Mouse (Mus musculus): ENCODE measurements around the gene Epha2. TPM values are rescaled to one million over a fixed set of nuclear protein-coding genes. Genes with fewer than 3 reads are reported as not detected.

Gene Epha2
- polyA plus RNA-seq, 1 experiment from 2014 or later = 3.0 TPM

DNA sequence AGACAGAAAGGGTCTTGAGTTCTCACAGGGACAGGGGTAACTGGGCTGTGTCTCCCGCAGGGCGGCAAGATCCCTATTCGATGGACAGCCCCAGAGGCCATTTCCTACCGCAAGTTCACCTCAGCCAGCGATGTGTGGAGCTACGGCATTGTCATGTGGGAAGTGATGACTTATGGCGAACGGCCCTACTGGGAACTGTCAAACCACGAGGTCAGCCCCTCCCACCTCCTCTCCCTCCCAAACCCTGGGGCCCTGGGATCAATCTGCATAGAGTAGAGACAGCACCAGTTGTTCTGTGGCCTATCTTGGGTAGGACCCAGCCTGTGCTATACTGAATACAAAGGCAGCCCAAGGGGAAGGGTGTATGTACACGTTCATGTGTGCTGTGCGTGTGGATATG lies 21.5 kb downstream of the Epha2 start:
- no peaks in the 10 kb centered on the region for H3K27me3 ChIP-seq (replicated peaks)
- H3K36me3 ChIP-seq = peaks cover 10% of the 10 kb centered on the region; the same call in 1 of the 2 replicates
- H3K4me2 ChIP-seq (replicated peaks) = no peak overlapping the region
- H3K9ac ChIP-seq = no peak overlapping the region
- WGBS = 81% methylated on average over 11 of the region's 11 CpGs
- H3K9me3 ChIP-seq = no peaks in the 10 kb centered on the region
- ATAC-seq (ENCODE audit: low FRiP score, low read depth) = no peak
- no peak overlapping the region for H3K4me3 ChIP-seq
- H3K4me1 ChIP-seq = no peaks in the 10 kb centered on the region
- H3K27ac ChIP-seq = no peak overlapping the region

DNA sequence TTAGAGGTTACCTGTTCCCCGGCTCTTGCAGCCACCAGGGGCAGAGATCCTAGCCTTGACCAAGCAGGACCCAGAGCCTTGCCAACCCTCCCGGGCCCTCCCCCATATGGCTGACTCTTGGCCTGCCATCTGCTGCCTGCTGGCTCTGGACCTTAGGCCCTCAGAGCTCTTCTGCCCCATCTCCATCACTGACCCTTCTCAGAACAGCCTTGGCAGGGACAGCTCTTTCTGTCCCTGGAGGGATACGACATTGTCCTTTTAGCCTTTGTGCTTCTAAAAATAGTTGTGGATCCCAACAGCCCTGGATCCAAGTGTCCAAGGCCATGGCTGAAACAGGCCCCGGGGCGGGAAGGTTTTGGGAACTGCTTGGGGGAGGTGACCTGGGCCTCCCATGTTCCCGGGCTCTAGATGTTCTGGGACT lies 23.7 kb downstream of the Epha2 start:
- ATAC-seq (ENCODE audit: low FRiP score, low read depth) = no peak
- Histone ChIP-seq H3K27ac (no peak overlapping the region), H3K4me2 (replicated peaks) (no peak overlapping the region), H3K9ac (no peak overlapping the region), H3K4me1 (no peaks in the 10 kb centered on the region), H3K27me3 (replicated peaks) (no peaks in the 10 kb centered on the region), H3K9me3 (no peaks in the 10 kb centered on the region), H3K4me3 (no peak overlapping the region), H3K36me3 (peaks cover 10% of the 10 kb centered on the region; the same call in 1 of the 2 replicates)
- WGBS = 92% methylated on average over 6 of the region's 6 CpGs

DNA sequence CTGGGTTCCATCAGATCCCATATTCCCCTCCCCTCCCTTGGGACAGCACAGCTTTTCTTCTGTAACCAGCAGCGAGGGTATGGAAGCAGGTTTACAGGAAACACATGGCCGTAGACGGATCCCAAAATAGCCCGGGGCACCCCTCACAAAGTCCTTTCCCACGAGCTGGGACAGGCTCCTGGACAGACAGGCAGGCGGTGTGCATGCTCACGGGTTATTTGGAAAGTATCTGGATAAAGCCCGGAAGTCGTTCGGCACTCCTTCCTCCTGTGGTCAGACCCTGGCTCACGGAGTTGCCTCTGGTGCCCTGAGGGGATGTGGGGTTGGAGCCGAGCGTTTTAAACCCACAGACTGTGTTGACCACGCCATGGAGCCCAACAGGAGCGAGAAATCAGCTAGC lies 24.6 kb downstream of the Epha2 start:
- Histone ChIP-seq H3K36me3 (peaks cover 10% of the 10 kb centered on the region; the same call in 1 of the 2 replicates), H3K4me2 (replicated peaks) (no peak overlapping the region), H3K4me1 (no peaks in the 10 kb centered on the region), H3K9me3 (no peaks in the 10 kb centered on the region), H3K9ac (no peak overlapping the region), H3K27ac (no peak overlapping the region), H3K27me3 (replicated peaks) (no peaks in the 10 kb centered on the region), H3K4me3 (no peak overlapping the region)
- WGBS = 83% methylated on average over 15 of the region's 15 CpGs
- no peak for ATAC-seq (ENCODE audit: low FRiP score, low read depth)

DNA sequence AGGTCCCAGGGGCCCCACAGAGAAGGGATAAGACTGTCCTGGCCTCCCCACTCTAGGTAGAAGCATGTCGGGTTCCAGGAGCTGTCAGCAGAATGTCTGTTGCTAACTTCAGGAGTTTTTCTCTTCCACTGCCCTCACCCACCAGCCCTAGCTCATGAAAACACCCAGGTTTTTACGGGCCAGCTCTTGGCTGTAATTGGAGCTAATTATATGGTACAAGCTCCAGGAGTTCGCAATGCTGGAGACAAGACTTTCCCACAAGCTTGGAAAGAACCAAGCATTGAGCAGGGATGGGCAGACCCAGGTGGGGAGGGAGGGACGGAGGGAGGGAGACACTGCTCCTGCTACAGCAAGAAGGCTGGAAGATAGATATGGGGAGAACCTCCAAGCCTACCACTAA lies 26.0 kb downstream of the Epha2 start:
- ATAC-seq (ENCODE audit: low FRiP score, low read depth) = no peak
- peaks cover 3% of the 10 kb centered on the region; the same call in 1 of the 2 replicates for H3K36me3 ChIP-seq

DNA sequence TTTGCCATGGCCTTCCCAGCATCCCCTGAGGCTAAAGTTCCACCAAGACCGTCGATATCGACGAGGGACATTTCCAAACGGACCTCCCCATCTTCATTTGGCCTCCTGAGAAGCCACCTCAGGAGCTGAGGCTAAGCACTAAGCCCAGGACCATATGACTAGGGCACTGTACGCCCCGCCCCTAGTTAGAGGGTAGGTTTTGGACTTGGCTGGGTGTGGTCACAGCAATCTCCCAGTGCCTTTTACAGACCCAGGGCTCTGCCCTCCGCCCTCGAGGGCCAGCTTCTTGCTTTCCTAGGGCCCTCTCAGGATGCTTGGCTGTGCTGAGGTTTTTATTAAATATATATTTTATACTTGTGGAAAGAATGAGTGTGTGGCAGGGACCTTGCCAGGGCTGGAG lies 27.7 kb downstream of the Epha2 start:
- H3K4me2 ChIP-seq (replicated peaks) = no peak overlapping the region
- no peak overlapping the region for H3K27ac ChIP-seq
- no peaks in the 10 kb centered on the region for H3K27me3 ChIP-seq (replicated peaks)
- WGBS = 84% methylated on average over 9 of the region's 9 CpGs
- H3K4me1 ChIP-seq = no peaks in the 10 kb centered on the region
- ATAC-seq (ENCODE audit: low FRiP score, low read depth) = no peak
- no peak overlapping the region for H3K4me3 ChIP-seq
- no peaks in the 10 kb centered on the region for H3K36me3 ChIP-seq
- H3K9me3 ChIP-seq = no peaks in the 10 kb centered on the region
- no peak overlapping the region for H3K9ac ChIP-seq

More for the DNA sequence above, 26.0 kb downstream of the Epha2 start:
- H3K27ac ChIP-seq = no peak overlapping the region
- no peak overlapping the region for H3K9ac ChIP-seq
- WGBS = 63% methylated on average over 4 of the region's 4 CpGs
- H3K4me2 ChIP-seq (replicated peaks) = no peak overlapping the region
- H3K27me3 ChIP-seq (replicated peaks) = no peaks in the 10 kb centered on the region
- no peaks in the 10 kb centered on the region for H3K9me3 ChIP-seq
- H3K4me3 ChIP-seq = no peak overlapping the region
- H3K4me1 ChIP-seq = no peaks in the 10 kb centered on the region

DNA sequence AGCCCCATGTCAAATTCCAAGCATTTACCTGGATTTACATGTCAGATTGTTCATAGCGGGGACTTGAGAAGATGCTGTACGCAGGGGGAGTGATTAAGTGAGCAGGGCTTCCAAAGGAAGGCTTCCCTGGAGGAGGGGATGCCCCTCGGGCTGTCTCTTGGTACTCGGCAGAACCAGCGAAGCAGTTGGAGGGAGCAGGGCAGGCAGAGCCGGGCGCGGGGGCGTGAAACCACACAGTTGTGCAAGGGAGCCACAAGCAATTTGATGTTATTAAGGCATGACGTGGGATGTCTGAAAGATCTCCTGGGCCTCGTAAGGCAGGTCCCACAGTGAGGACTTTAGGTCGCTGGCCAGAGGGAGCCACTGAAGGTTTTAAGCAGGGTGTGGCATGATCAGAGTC lies 28.9 kb downstream of the Epha2 start:
- Histone ChIP-seq H3K4me2 (replicated peaks) (no peak overlapping the region), H3K4me3 (no peak overlapping the region), H3K9ac (no peak overlapping the region), H3K36me3 (no peaks in the 10 kb centered on the region), H3K9me3 (no peaks in the 10 kb centered on the region), H3K4me1 (peaks cover 6% of the 10 kb centered on the region), H3K27me3 (replicated peaks) (no peaks in the 10 kb centered on the region), H3K27ac (no peak overlapping the region)
- 65% methylated on average over 12 of the region's 12 CpGs for WGBS
- ATAC-seq (ENCODE audit: low FRiP score, low read depth) = no peak

DNA sequence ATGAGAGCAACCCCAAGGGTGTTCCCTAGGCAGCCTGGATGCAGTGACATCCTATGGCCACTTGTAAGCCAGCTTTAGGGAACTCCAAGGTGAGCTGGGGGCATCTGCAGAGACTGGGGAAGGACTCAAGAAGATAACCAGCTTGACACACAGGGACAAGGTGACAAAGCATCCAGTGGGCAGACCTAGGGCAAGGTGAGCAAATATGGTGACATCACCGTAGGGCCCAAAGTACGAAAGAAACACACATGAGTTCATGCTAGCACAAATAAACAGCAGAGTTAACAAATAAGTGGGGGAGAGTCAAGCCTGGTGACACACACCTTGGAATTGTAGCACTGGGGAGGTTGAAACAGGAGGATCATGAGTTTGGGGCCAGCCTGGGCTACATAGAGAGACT lies 30.4 kb downstream of the Epha2 start:
- Histone ChIP-seq H3K36me3 (no peaks in the 10 kb centered on the region), H3K9ac (no peak overlapping the region), H3K4me1 (peaks cover 21% of the 10 kb centered on the region), H3K4me2 (replicated peaks) (no peak overlapping the region), H3K9me3 (no peaks in the 10 kb centered on the region), H3K27ac (no peak overlapping the region), H3K4me3 (no peak overlapping the region), H3K27me3 (replicated peaks) (no peaks in the 10 kb centered on the region)
- 95% methylated on average over 2 of the region's 2 CpGs for WGBS
- no peak for ATAC-seq (ENCODE audit: low FRiP score, low read depth)

DNA sequence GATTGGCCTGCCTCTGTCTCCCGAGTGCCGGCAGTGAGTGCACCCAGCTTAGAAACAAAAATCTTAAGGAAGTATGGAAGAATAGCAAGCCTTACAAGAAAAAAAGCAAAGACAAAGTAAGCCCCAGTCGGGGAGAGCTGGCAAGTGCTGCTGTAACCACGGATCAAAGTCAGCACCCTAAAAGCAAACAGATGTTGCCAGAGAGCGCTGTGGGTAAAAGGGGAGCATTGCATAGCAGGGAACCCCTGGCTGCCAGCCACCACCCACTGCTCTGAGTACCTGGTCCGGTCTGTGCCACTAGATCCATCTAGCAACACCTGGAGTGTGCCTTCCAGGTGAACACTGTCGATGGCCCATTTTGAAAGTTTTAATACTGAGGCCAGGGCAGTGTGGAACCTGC lies 31.2 kb downstream of the Epha2 start:
- Histone ChIP-seq H3K4me3 (no peak overlapping the region), H3K4me2 (replicated peaks) (no peak overlapping the region), H3K36me3 (no peaks in the 10 kb centered on the region), H3K27me3 (replicated peaks) (no peaks in the 10 kb centered on the region), H3K9me3 (no peaks in the 10 kb centered on the region), H3K9ac (no peak overlapping the region), H3K4me1 (peaks cover 21% of the 10 kb centered on the region), H3K27ac (no peak overlapping the region)
- WGBS = 87% methylated on average over 7 of the region's 7 CpGs
- no peak for ATAC-seq (ENCODE audit: low FRiP score, low read depth)

DNA sequence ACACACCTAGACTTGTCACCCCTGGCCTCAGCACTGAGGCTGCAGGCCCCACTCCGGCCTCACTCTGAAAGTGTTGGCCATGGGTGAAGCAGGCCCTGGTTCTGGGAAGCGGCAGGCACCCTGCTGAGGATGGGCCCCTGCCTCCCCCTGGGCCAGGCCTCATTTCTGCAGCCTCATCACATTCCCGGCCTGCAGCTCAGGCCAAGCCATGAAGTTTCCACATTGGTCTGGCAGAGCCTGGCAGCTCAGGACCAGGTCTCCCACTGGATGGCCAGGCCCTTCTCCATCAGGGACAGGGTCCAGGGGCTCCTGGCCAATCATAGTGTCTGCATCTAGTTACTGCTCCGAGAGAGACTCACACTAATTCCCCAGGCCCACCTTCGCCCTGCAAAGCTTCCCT lies 33.7 kb downstream of the Epha2 start:
- Histone ChIP-seq H3K9me3 (no peaks in the 10 kb centered on the region), H3K4me2 (replicated peaks) (no peak overlapping the region; the same call in 1 of the 2 replicates), H3K9ac (0 out of 2 replicates have a peak overlapping the region, but pooled peaks have one; percentile 35), H3K4me3 (no peak overlapping the region), H3K27ac (no peak overlapping the region; the same call in 1 of the 2 replicates), H3K36me3 (no peaks in the 10 kb centered on the region), H3K27me3 (replicated peaks) (no peaks in the 10 kb centered on the region; the same call in 1 of the 2 replicates), H3K4me1 (peaks cover 43% of the 10 kb centered on the region)
- no peak for ATAC-seq (ENCODE audit: low FRiP score, low read depth)
- WGBS = 37% methylated on average over 5 of the region's 5 CpGs

DNA sequence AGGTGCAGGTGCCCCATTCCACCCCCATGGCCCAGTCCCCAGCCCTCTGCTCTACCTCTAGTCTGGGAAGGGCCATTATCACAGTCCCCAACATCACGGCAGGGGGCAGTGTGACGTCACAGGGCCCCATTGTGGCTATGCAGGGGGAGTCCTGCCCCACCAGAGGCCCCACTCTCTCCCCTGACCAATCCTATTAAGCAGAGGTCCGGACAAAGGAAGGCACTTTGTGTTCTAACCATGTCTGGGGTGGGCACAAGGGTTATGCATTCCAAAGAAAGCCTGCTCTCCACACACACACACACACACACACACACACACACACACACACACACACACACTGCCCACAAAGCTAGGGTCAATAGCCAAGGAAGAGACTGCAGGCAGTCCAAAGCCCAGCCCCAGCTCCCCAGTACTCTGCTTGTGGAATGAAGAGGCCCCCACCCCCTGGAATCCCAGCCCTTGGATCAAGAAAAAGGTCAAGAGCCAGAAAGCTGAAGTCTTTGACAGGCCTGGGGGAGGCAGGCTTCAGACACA lies 34.3 kb downstream of the Epha2 start:
- peak; percentile 83 for ATAC-seq (ENCODE audit: low FRiP score, low read depth)
- Histone ChIP-seq H3K27me3 (replicated peaks) (no peaks in the 10 kb centered on the region; the same call in 1 of the 2 replicates), H3K27ac (no peak overlapping the region; the same call in 1 of the 2 replicates), H3K4me3 (no peak overlapping the region), H3K9ac (0 out of 2 replicates have a peak overlapping the region, but pooled peaks have one; percentile 35), H3K36me3 (no peaks in the 10 kb centered on the region), H3K4me2 (replicated peaks) (peak overlapping the region; percentile 2; the same call in 1 of the 2 replicates), H3K9me3 (no peaks in the 10 kb centered on the region), H3K4me1 (peaks cover 43% of the 10 kb centered on the region)
- 13% methylated on average over 3 of the region's 3 CpGs for WGBS

DNA sequence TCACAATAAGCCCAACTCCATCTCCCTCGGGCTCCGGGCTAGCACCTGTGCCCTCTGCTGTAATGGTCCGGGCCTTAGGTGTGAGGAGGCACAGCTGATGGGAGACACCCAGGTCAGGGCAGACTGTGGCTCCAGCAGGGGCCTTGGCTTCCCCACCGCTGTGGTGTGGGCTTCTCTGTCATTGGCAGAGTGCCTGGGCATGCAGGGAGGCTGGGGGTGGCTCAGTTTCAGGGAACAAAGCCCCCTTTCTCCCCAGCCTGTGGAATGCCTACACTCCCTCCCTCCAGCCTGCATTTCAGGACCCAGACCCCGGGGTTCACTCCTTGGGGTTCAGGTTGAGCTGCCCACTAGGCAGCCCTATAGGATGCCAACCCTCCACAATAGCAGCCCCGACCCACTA lies 35.2 kb downstream of the Epha2 start:
- Histone ChIP-seq H3K9ac (no peak overlapping the region), H3K4me3 (no peak overlapping the region), H3K4me1 (peaks cover 43% of the 10 kb centered on the region), H3K36me3 (no peaks in the 10 kb centered on the region), H3K4me2 (replicated peaks) (no peak overlapping the region), H3K27me3 (replicated peaks) (no peaks in the 10 kb centered on the region; the same call in 1 of the 2 replicates), H3K27ac (0 out of 2 replicates have a peak overlapping the region, but pooled peaks have one; percentile 15), H3K9me3 (no peaks in the 10 kb centered on the region)
- peak; percentile 18; the same call in 1 of the 2 replicates for ATAC-seq (ENCODE audit: low FRiP score, low read depth)
- 60% methylated on average over 6 of the region's 6 CpGs for WGBS

DNA sequence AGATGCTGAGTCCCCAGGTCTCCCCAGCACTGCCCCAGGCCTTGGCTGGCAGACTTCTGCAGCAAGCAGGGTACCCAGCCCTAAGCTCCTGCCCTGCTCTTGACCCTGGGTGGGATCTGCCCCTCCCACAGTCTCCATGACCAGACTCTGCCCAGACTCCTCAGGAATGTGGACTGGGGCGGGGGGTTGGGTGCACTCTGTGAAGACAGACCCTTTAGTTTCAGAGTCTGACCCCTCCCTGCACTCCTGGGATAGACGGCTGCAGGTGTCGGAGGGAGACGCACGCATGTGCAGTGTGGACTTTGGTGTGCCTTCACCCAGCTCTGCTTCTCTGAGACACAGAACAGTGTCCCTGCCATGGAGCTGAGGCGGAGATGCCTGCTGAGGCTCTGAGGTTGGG lies 36.9 kb downstream of the Epha2 start:
- no peaks in the 10 kb centered on the region; the same call in 1 of the 2 replicates for H3K27me3 ChIP-seq (replicated peaks)
- no peak for ATAC-seq (ENCODE audit: low FRiP score, low read depth)
- H3K4me1 ChIP-seq = peaks cover 43% of the 10 kb centered on the region
- no peak overlapping the region for H3K27ac ChIP-seq
- peak overlapping the region; percentile 28; the same call in 1 of the 2 replicates for H3K4me2 ChIP-seq (replicated peaks)
- H3K9me3 ChIP-seq = no peaks in the 10 kb centered on the region
- no peaks in the 10 kb centered on the region for H3K36me3 ChIP-seq
- no peak overlapping the region for H3K4me3 ChIP-seq
- no peak overlapping the region for H3K9ac ChIP-seq
- 16% methylated on average over 6 of the region's 6 CpGs for WGBS

DNA sequence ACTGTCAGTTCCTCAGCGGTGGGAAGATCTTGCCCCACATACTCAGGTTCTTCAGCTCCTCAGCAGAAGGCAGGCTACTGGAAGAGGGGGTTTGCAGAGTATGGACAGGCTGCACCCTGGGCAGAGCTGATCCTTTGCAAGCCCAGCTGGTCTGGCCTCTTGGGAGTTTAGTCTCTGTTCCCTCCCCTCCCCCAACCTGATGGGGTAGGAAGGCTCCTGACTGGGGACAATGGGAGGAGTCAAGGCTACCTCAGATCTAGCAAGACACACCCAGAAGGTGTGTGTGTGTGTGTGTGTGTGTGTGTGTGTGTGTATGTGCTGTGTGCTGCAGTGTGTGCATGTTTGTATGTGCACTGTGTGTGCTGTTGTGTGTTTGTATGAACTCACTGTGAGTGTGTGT lies 37.8 kb downstream of the Epha2 start:
- Histone ChIP-seq H3K27me3 (replicated peaks) (no peaks in the 10 kb centered on the region; the same call in 1 of the 2 replicates), H3K36me3 (no peaks in the 10 kb centered on the region), H3K9ac (no peak overlapping the region), H3K4me1 (peaks cover 43% of the 10 kb centered on the region), H3K4me3 (no peak overlapping the region), H3K9me3 (no peaks in the 10 kb centered on the region), H3K4me2 (replicated peaks) (peak overlapping the region; percentile 28; the same call in 1 of the 2 replicates), H3K27ac (no peak overlapping the region)
- no peak for ATAC-seq (ENCODE audit: low FRiP score, low read depth)
- 11% methylated on average over 1 of the region's 1 CpGs for WGBS
